Mouse (Mus musculus) erythroblast, embryonic 14.5 days (primary cell): Measurements from ENCODE around the gene Mpig6b.

Experiments
- GATA1 ChIP-seq: IDR thresholded peaks from 2 replicates; pipeline ENCODE4 v1.6.1; 2012; ENCODE audit warnings: low read length, inconsistent platforms, mixed read lengths
- TAL1 ChIP-seq: IDR thresholded peaks from 3 replicates; pipeline ENCODE4 v1.6.1; 2012; ENCODE audit warnings: low read length, inconsistent platforms, mixed read lengths

DNA sequence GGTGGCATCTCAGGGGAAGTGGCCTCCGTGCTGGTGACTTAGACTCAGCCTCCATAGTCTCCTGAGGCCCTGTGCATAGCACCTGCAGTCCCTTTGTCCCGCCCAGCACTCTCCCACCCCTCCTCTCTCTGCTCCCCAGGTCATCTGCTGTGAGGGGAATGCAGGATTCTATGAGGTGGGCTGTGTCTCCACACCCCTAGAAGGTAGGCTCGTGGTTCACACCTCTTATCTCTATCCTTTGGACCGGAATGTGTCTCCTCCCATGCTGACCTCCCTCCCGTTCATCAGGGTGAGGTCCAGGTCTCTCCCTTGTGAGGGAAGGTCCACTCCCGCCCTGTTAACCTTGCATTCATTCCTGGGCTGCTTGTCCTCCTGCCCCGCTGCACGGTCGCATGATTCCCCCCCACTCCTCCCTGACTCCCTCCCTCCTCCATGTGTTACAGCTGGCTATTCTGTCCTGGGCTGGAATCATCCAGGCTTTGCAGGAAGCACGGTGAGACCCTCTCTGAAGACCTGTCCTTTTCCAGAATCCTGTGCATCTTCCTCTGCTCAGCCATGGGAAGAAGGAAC, 34.3 kb upstream of the Mpig6b start:
- TF ChIP-seq GATA1: no peak
- no peak for TF ChIP-seq TAL1
